8 mouse cellular contexts compared by ENCODE assay signal in the genomic region with DNA sequence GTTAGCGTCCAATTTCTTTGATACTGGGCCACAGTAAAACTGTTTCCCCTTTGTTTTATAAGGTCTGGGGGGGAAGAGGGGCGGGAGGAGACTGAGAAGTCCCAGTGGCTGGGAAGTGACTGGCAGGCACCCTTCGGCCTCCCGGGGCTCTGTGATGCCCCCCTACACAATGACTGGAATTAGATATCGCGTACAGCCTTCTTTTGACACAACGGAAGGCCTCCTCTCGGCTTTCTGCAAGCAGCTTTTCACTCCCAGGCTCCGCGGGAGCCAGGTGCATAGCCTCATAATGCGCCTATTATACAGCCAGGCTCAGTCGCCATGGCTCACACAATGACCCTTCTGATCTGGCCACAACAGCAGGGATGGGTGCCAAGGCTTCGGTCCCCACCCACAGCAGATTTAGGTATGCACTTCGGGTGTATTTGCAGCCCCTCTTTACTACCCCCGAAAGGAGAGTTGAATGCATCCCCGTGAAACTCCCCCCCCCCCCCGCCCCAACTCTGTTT. TPM values are rescaled to one million over a fixed set of nuclear protein-coding genes. Genes with fewer than 3 reads are reported as not detected.
DNase-seq lines count a peak whose midpoint lies in the region; ATAC-seq and TF ChIP-seq lines count a peak whose summit lies in the region.

No protein-coding gene starts in this region.

- H3K36me3 ChIP-seq in heart, embryonic 10.5 days = no peaks in the 10 kb centered on the region
- no peaks in the 10 kb centered on the region for H3K36me3 ChIP-seq in midbrain, embryonic 14.5 days (ENCODE audit: control insufficient read depth, insufficient read depth, low read length)

- H3K9me3 ChIP-seq in heart, embryonic 10.5 days = no peaks in the 10 kb centered on the region
- H3K9me3 ChIP-seq in midbrain, embryonic 14.5 days (ENCODE audit: control insufficient read depth, low read length) = no peaks in the 10 kb centered on the region

- DNase-seq in heart, embryonic 10.5 days (ENCODE audit: low spot score) = no peak
- DNase-seq in heart, postnatal 10 days = no peak
- DNase-seq in brain, adult 2 months (ENCODE audit: low read depth, low spot score) = peak; percentile 91
- peak; percentile 30 to 49 for DNase-seq in frontal cortex, postnatal 36 days (ENCODE audit: low spot score in 2 of 2)
- peak; percentile 27 to 37 for DNase-seq in left cerebral cortex, adult 2 months (ENCODE audit: extremely low spot score in 1 of 2, low spot score in 2 of 2)
- peak; percentile 80 for DNase-seq in midbrain, embryonic 14.5 days
- DNase-seq in thymus, postnatal 14 days = peak; percentile 61
- no peak for DNase-seq in gastrocnemius, postnatal 10 days

- peaks cover 22% of the 10 kb centered on the region for H3K4me1 ChIP-seq in heart, embryonic 10.5 days
- peaks cover 6% of the 10 kb centered on the region; the same call in 1 of the 2 replicates for H3K4me1 ChIP-seq in midbrain, embryonic 14.5 days (ENCODE audit: control insufficient read depth, insufficient read depth, low read length)

- H3K4me2 ChIP-seq in midbrain, embryonic 14.5 days (ENCODE audit: low read length) = peak overlapping the region; percentile 63

- intact Hi-C loops in heart, postnatal 10 days (cut with DNase I) = no loop called here
- intact Hi-C loops in left cerebral cortex, adult 2 months (cut with DNase I) = loop anchor here (2.0 to 5.0 kb wide), 3 partner anchors 45 to 99 kb away; no protein-coding TSS in a partner anchor

- peak overlapping the region; percentile 56 for H3K9ac ChIP-seq in midbrain, embryonic 14.5 days (replicated peaks; ENCODE audit: low read length)

- peak overlapping the region; percentile 62 for H3K4me3 ChIP-seq in heart, embryonic 10.5 days
- H3K4me3 ChIP-seq in left cerebral cortex, adult 2 months = peak overlapping the region; percentile 59
- peak overlapping the region; percentile 40 for H3K4me3 ChIP-seq in midbrain, embryonic 14.5 days (replicated peaks; ENCODE audit: low read depth, low read length)

- peaks cover 54% of the 10 kb centered on the region for H3K27me3 ChIP-seq in heart, embryonic 10.5 days (ENCODE audit: insufficient read depth, poor library complexity, severe bottlenecking)
- no peaks in the 10 kb centered on the region for H3K27me3 ChIP-seq in midbrain, embryonic 14.5 days (ENCODE audit: control insufficient read depth, insufficient read depth, low read length)

- 1% methylated on average over 17 of the region's 17 CpGs for WGBS in heart, embryonic 10.5 days
- WGBS in midbrain, embryonic 14.5 days = under 1% methylated on average over 17 of the region's 17 CpGs

- ATAC-seq in midbrain, embryonic 14.5 days (ENCODE audit: low FRiP score, low TSS enrichment) = peak; percentile 76

- TF ChIP-seq CTCF in left cerebral cortex, adult 2 months (IDR thresholded peaks at IDR 0.05) = no peak

- H3K27ac ChIP-seq in heart, embryonic 10.5 days = peak overlapping the region; percentile 62
- peak overlapping the region; percentile 85 for H3K27ac ChIP-seq in left cerebral cortex, adult 2 months
- peak overlapping the region; percentile 70 for H3K27ac ChIP-seq in midbrain, embryonic 14.5 days (replicated peaks; ENCODE audit: low read depth, low read length)

RNA-seq across cellular contexts. Expression of a gene that starts 0.6 kb away (rescaled TPM):
- polyA plus RNA-seq in heart, embryonic 10.5 days (2016; fragmentation: Nextera tagmentation; extraction: Ambion mirVana) = 2.0 and 2.5 TPM in 2 replicates
- under 1 TPM in 1 of 2 experiments, not detected in 1; 0.38 TPM for total RNA-seq in heart, postnatal 10 days (2021)
- total RNA-seq in left cerebral cortex, adult 2 months (2021) = 1 to 10 TPM; 3.5 to 3.7 TPM
- polyA plus RNA-seq in midbrain, embryonic 14.5 days (2014; fragmentation: Nextera tagmentation; extraction: Ambion mirVana) = 12.9 and 18.5 TPM in 2 replicates
- total RNA-seq in gastrocnemius, postnatal 10 days (2021) = under 1 TPM in 1 of 2 experiments, not detected in 1; 0.25 TPM

Comparison
In these comparisons a context has a peak if more than half of its experiments do, and no peak if none do; other contexts are left out.
1. DNase-seq: peak in brain, adult 2 months (single experiment), frontal cortex, postnatal 36 days (2 of 2), left cerebral cortex, adult 2 months (2 of 2), midbrain, embryonic 14.5 days (single experiment) and thymus, postnatal 14 days (single experiment); none in heart, embryonic 10.5 days (single experiment), heart, postnatal 10 days (0 of 2) and gastrocnemius, postnatal 10 days (single experiment).
2. Peak in every context shown above with its lines, with median percentiles within 50 percentile points of each other: H3K27ac ChIP-seq and H3K4me3 ChIP-seq.